Mouse (Mus musculus) 3134 (cell line): ENCODE measurements around the gene Cldn2.
A peak's percentile ranks its signal among the peaks of the same experiment; 100 is the strongest.

ENCODE experiments used
- DNase-seq: peaks from one replicate; pipeline ENCODE4 v3.0.0-alpha.2; 2011; ENCODE audit warnings: low spot score; ENCODE audit not compliant: insufficient read length; ENCODE audit errors: extremely low read depth

Gene Cldn2

GRCm38 (mm10) chrX:139807391-139807790, 6.8 kb downstream of the Cldn2 start:
- no peak for DNase-seq

GRCm38 (mm10) chrX:139808085-139808484, 7.5 kb downstream of the Cldn2 start:
- no peak for DNase-seq

GRCm38 (mm10) chrX:139808501-139808900, 7.9 kb downstream of the Cldn2 start:
- no peak for DNase-seq

- DNase-seq = no peak
These were observed 12.1 kb downstream of the Cldn2 start for GRCm38 (mm10) chrX:139812636-139813298.

GRCm38 (mm10) chrX:139813299-139814002, 12.8 kb downstream of the Cldn2 start:
- DNase-seq = no peak

- no peak for DNase-seq
These were observed 13.5 kb downstream of the Cldn2 start for GRCm38 (mm10) chrX:139814018-139814635.

GRCm38 (mm10) chrX:139815201-139815600, 14.6 kb downstream of the Cldn2 start:
- DNase-seq = no peak

- no peak for DNase-seq
These were observed 24.8 kb downstream of the Cldn2 start for GRCm38 (mm10) chrX:139825402-139825801.

GRCm38 (mm10) chrX:139826926-139827325, 26.3 kb downstream of the Cldn2 start:
- no peak for DNase-seq

- DNase-seq = no peak
These were observed 27.9 kb downstream of the Cldn2 start for GRCm38 (mm10) chrX:139828363-139829092.

GRCm38 (mm10) chrX:139832464-139832863, 31.8 kb downstream of the Cldn2 start:
- peak; percentile 36 for DNase-seq

GRCm38 (mm10) chrX:139839057-139839456, 38.4 kb downstream of the Cldn2 start:
- no peak for DNase-seq

- DNase-seq = no peak
These were observed 40.5 kb downstream of the Cldn2 start for GRCm38 (mm10) chrX:139841091-139841490.

- no peak for DNase-seq
These were observed 54.2 kb downstream of the Cldn2 start for GRCm38 (mm10) chrX:139854795-139855194.

GRCm38 (mm10) chrX:139859402-139859801, 58.8 kb downstream of the Cldn2 start:
- DNase-seq = no peak
